Mouse (Mus musculus): ENCODE data around the gene Fbxl19. TPM values are rescaled to one million over a fixed set of nuclear protein-coding genes. Genes with fewer than 3 reads are reported as not detected.

Gene Fbxl19
- polyA plus RNA-seq, 2 experiments = 0.85 to 10.8 TPM

GRCm38 (mm10) chr7:127815954-127816821 is 71.8 kb downstream of the Fbxl19 start:
- no peak overlapping the region for H3K27ac ChIP-seq
- 42% methylated on average over 15 of the region's 15 CpGs for WGBS (ENCODE audit: insufficient replicate concordance)
- TF ChIP-seq EP300 (IDR thresholded peaks at IDR 0.05; ENCODE audit: low read depth) (no peak), CTCF (IDR thresholded peaks at IDR 0.05; ENCODE audit: low read depth) (peak; percentile 67)
- H3K4me2 ChIP-seq (ENCODE audit: low read depth) = no peak overlapping the region
- H3K27me3 ChIP-seq (ENCODE audit: control insufficient read depth, insufficient read depth, low read length) = no peaks in the 10 kb centered on the region
- no peaks in the 10 kb centered on the region for H3K36me3 ChIP-seq (replicated peaks; ENCODE audit: control insufficient read depth, insufficient read depth, low read depth)
- no peak overlapping the region for H3K4me3 ChIP-seq (ENCODE audit: insufficient read depth in 1 of 2, low read depth in 2 of 2, low read length in 2 of 2)
- ATAC-seq (ENCODE audit: insufficient read depth) (peak; percentile 31; the same call in 1 of the 2 replicates), DNase-seq (ENCODE audit: low read depth in 3 of 3, low spot score in 3 of 3) (no peak)
- no peak overlapping the region for H3K9ac ChIP-seq (replicated peaks)
- no peaks in the 10 kb centered on the region for H3K9me3 ChIP-seq (ENCODE audit: control insufficient read depth, low read length)
- H3K4me1 ChIP-seq (replicated peaks; ENCODE audit: control insufficient read depth in 2 of 2, insufficient read depth in 2 of 2, low read length in 1 of 2) = peaks cover 0 to 13% of the 10 kb centered on the region in 2 experiments; a peak in 2 of 4 replicates

GRCm38 (mm10) chr7:127817053-127817452 is 72.7 kb downstream of the Fbxl19 start:
- H3K27me3 ChIP-seq (ENCODE audit: control insufficient read depth, insufficient read depth, low read length) = no peaks in the 10 kb centered on the region
- TF ChIP-seq EP300 (IDR thresholded peaks at IDR 0.05; ENCODE audit: low read depth) (no peak), CTCF (IDR thresholded peaks at IDR 0.05; ENCODE audit: low read depth) (no peak)
- H3K4me3 ChIP-seq (ENCODE audit: insufficient read depth in 1 of 2, low read depth in 2 of 2, low read length in 2 of 2) = no peak overlapping the region
- no peak overlapping the region for H3K4me2 ChIP-seq (ENCODE audit: low read depth)
- no peaks in the 10 kb centered on the region for H3K9me3 ChIP-seq (ENCODE audit: control insufficient read depth, low read length)
- ATAC-seq (ENCODE audit: insufficient read depth) (no peak), DNase-seq (ENCODE audit: low read depth in 3 of 3, low spot score in 3 of 3) (no peak)
- WGBS (ENCODE audit: insufficient replicate concordance) = 73% methylated on average over 7 of the region's 7 CpGs
- no peak overlapping the region for H3K27ac ChIP-seq
- H3K36me3 ChIP-seq (replicated peaks; ENCODE audit: control insufficient read depth, insufficient read depth, low read depth) = no peaks in the 10 kb centered on the region
- no peak overlapping the region for H3K9ac ChIP-seq (replicated peaks)
- H3K4me1 ChIP-seq (replicated peaks; ENCODE audit: control insufficient read depth in 2 of 2, insufficient read depth in 2 of 2, low read length in 1 of 2) = peaks cover 0 to 13% of the 10 kb centered on the region in 2 experiments; a peak in 2 of 4 replicates

GRCm38 (mm10) chr7:127817776-127818175 is 73.4 kb downstream of the Fbxl19 start:
- Histone ChIP-seq H3K9me3 (ENCODE audit: control insufficient read depth, low read length) (no peaks in the 10 kb centered on the region), H3K36me3 (replicated peaks; ENCODE audit: control insufficient read depth, insufficient read depth, low read depth) (no peaks in the 10 kb centered on the region), H3K4me2 (ENCODE audit: low read depth) (no peak overlapping the region), H3K9ac (replicated peaks) (no peak overlapping the region), H3K27ac (no peak overlapping the region), H3K4me1 (replicated peaks; ENCODE audit: control insufficient read depth in 2 of 2, insufficient read depth in 2 of 2, low read length in 1 of 2) (peaks cover 0 to 13% of the 10 kb centered on the region in 2 experiments; a peak in 2 of 4 replicates), H3K27me3 (ENCODE audit: control insufficient read depth, insufficient read depth, low read length) (no peaks in the 10 kb centered on the region), H3K4me3 (ENCODE audit: insufficient read depth in 1 of 2, low read depth in 2 of 2, low read length in 2 of 2) (no peak overlapping the region)
- ATAC-seq (ENCODE audit: insufficient read depth) (no peak), DNase-seq (ENCODE audit: low read depth in 3 of 3, low spot score in 3 of 3) (no peak)
- 81% methylated on average over 5 of the region's 5 CpGs for whole genome bisulfite sequencing (ENCODE audit: insufficient replicate concordance)
- TF ChIP-seq CTCF (IDR thresholded peaks at IDR 0.05; ENCODE audit: low read depth) (no peak), EP300 (IDR thresholded peaks at IDR 0.05; ENCODE audit: low read depth) (no peak)

MicroRNA genes within 50 kb of the gene (microRNA counts, 519-probe panel; counts per million panel counts)
- microRNA mmu-miR-762 = 69.9 counts per million

Small RNAs within 50 kb of the gene (microRNA-seq; reads per million reads assigned to microRNA genes)
- not detected for gene Mir762

Other genes starting within 250 kb of the Fbxl19 start
- 3.7 TPM in 2 replicates for gene Srcap, start 232.6 kb upstream of the Fbxl19 start, polyA plus RNA-seq (2012; rRNA removed)
- gene Srcap, start 232.6 kb upstream of the Fbxl19 start, polyA plus RNA-seq (2014; fragmentation: Nextera tagmentation; extraction: Ambion mirVana) = 10.3 and 14.7 TPM in 2 replicates
- 5.2 and 6.0 TPM in 2 replicates for gene Gm42715, start 225.0 kb upstream of the Fbxl19 start, polyA plus RNA-seq (2012; rRNA removed)
- gene Gm42715, start 225.0 kb upstream of the Fbxl19 start, polyA plus RNA-seq (2014; fragmentation: Nextera tagmentation; extraction: Ambion mirVana) = 4.7 and 5.2 TPM in 2 replicates
- 0.77 and 1.0 TPM in 2 replicates for gene Tmem265, start 183.2 kb upstream of the Fbxl19 start, polyA plus RNA-seq (2012; rRNA removed)
- gene Tmem265, start 183.2 kb upstream of the Fbxl19 start, polyA plus RNA-seq (2014; fragmentation: Nextera tagmentation; extraction: Ambion mirVana) = 1.4 and 1.7 TPM in 2 replicates
- 24.9 and 27.3 TPM in 2 replicates for gene Phkg2, start 171.2 kb upstream of the Fbxl19 start, polyA plus RNA-seq (2012; rRNA removed)
- gene Phkg2, start 171.2 kb upstream of the Fbxl19 start, polyA plus RNA-seq (2014; fragmentation: Nextera tagmentation; extraction: Ambion mirVana) = 18.5 and 21.7 TPM in 2 replicates
- 4.4 and 5.4 TPM in 2 replicates for gene Ccdc189, start 155.9 kb upstream of the Fbxl19 start, polyA plus RNA-seq (2012; rRNA removed)
- 6.8 and 7.5 TPM in 2 replicates for gene Ccdc189, start 155.9 kb upstream of the Fbxl19 start, polyA plus RNA-seq (2014; fragmentation: Nextera tagmentation; extraction: Ambion mirVana)
- gene Rnf40, start 155.8 kb upstream of the Fbxl19 start, polyA plus RNA-seq (2012; rRNA removed) = 10.3 and 14.0 TPM in 2 replicates
- gene Rnf40, start 155.8 kb upstream of the Fbxl19 start, polyA plus RNA-seq (2014; fragmentation: Nextera tagmentation; extraction: Ambion mirVana) = 13.7 and 16.1 TPM in 2 replicates
- 1.6 and 1.9 TPM in 2 replicates for gene Zfp629, start 128.7 kb upstream of the Fbxl19 start, polyA plus RNA-seq (2012; rRNA removed)
- 1.4 and 2.2 TPM in 2 replicates for gene Zfp629, start 128.7 kb upstream of the Fbxl19 start, polyA plus RNA-seq (2014; fragmentation: Nextera tagmentation; extraction: Ambion mirVana)
- 11.6 and 12.5 TPM in 2 replicates for gene Bcl7c, start 35.6 kb upstream of the Fbxl19 start, polyA plus RNA-seq (2012; rRNA removed)
- gene Bcl7c, start 35.6 kb upstream of the Fbxl19 start, polyA plus RNA-seq (2014; fragmentation: Nextera tagmentation; extraction: Ambion mirVana) = 21.7 and 27.9 TPM in 2 replicates
- 2.6 and 4.3 TPM in 2 replicates for gene Ctf1, start 31.8 kb upstream of the Fbxl19 start, polyA plus RNA-seq (2012; rRNA removed)
- 1.7 and 2.5 TPM in 2 replicates for gene Ctf1, start 31.8 kb upstream of the Fbxl19 start, polyA plus RNA-seq (2014; fragmentation: Nextera tagmentation; extraction: Ambion mirVana)
- not detected in 2 replicates for gene Ctf2, start 12.4 kb upstream of the Fbxl19 start, polyA plus RNA-seq (2012; rRNA removed)
- 0.05 and 0.15 TPM in 2 replicates for gene Ctf2, start 12.4 kb upstream of the Fbxl19 start, polyA plus RNA-seq (2014; fragmentation: Nextera tagmentation; extraction: Ambion mirVana)
- gene Orai3, start 25.3 kb downstream of the Fbxl19 start, polyA plus RNA-seq (2012; rRNA removed) = 6.9 and 7.2 TPM in 2 replicates
- 3.9 and 4.9 TPM in 2 replicates for gene Orai3, start 25.3 kb downstream of the Fbxl19 start, polyA plus RNA-seq (2014; fragmentation: Nextera tagmentation; extraction: Ambion mirVana)
- 5.7 TPM in 2 replicates for gene Setd1a, start 32.1 kb downstream of the Fbxl19 start, polyA plus RNA-seq (2012; rRNA removed)
- gene Setd1a, start 32.1 kb downstream of the Fbxl19 start, polyA plus RNA-seq (2014; fragmentation: Nextera tagmentation; extraction: Ambion mirVana) = 10.5 and 12.3 TPM in 2 replicates
- gene Gm49388, start 41.1 kb downstream of the Fbxl19 start, polyA plus RNA-seq (2012; rRNA removed) = 1.2 TPM in 1 of 2 replicates, not detected in the other
- gene Gm49388, start 41.1 kb downstream of the Fbxl19 start, polyA plus RNA-seq (2014; fragmentation: Nextera tagmentation; extraction: Ambion mirVana) = not detected in 2 replicates
- gene Hsd3b7, start 56.1 kb downstream of the Fbxl19 start, polyA plus RNA-seq (2012; rRNA removed) = 44.8 and 45.5 TPM in 2 replicates
- 44.8 and 45.5 TPM in 2 replicates for gene Hsd3b7, start 56.1 kb downstream of the Fbxl19 start, polyA plus RNA-seq (2014; fragmentation: Nextera tagmentation; extraction: Ambion mirVana)
- 20.4 and 34.9 TPM in 2 replicates for gene Stx4a, start 79.8 kb downstream of the Fbxl19 start, polyA plus RNA-seq (2012; rRNA removed)
- gene Stx4a, start 79.8 kb downstream of the Fbxl19 start, polyA plus RNA-seq (2014; fragmentation: Nextera tagmentation; extraction: Ambion mirVana) = 7.2 and 8.1 TPM in 2 replicates
- 0.95 and 1.1 TPM in 2 replicates for gene Stx1b, start 80.0 kb downstream of the Fbxl19 start, polyA plus RNA-seq (2012; rRNA removed)
- gene Stx1b, start 80.0 kb downstream of the Fbxl19 start, polyA plus RNA-seq (2014; fragmentation: Nextera tagmentation; extraction: Ambion mirVana) = 0.05 and 0.21 TPM in 2 replicates
- gene Zfp646, start 131.7 kb downstream of the Fbxl19 start, polyA plus RNA-seq (2012; rRNA removed) = 5.8 and 6.7 TPM in 2 replicates
- gene Zfp646, start 131.7 kb downstream of the Fbxl19 start, polyA plus RNA-seq (2014; fragmentation: Nextera tagmentation; extraction: Ambion mirVana) = 4.6 and 5.1 TPM in 2 replicates
- gene Zfp668, start 132.3 kb downstream of the Fbxl19 start, polyA plus RNA-seq (2012; rRNA removed) = 3.0 TPM in 2 replicates
- 3.9 and 4.3 TPM in 2 replicates for gene Zfp668, start 132.3 kb downstream of the Fbxl19 start, polyA plus RNA-seq (2014; fragmentation: Nextera tagmentation; extraction: Ambion mirVana)
- gene Prss53, start 146.4 kb downstream of the Fbxl19 start, polyA plus RNA-seq (2012; rRNA removed) = 0.38 and 0.48 TPM in 2 replicates
- gene Prss53, start 146.4 kb downstream of the Fbxl19 start, polyA plus RNA-seq (2014; fragmentation: Nextera tagmentation; extraction: Ambion mirVana) = 0.05 and 0.29 TPM in 2 replicates
- gene Gm21974, start 150.9 kb downstream of the Fbxl19 start, polyA plus RNA-seq (2012; rRNA removed) = not detected in 2 replicates
- gene Gm21974, start 150.9 kb downstream of the Fbxl19 start, polyA plus RNA-seq (2014; fragmentation: Nextera tagmentation; extraction: Ambion mirVana) = not detected in 2 replicates
- gene Vkorc1, start 151.1 kb downstream of the Fbxl19 start, polyA plus RNA-seq (2012; rRNA removed) = 74.0 and 104 TPM in 2 replicates
- gene Vkorc1, start 151.1 kb downstream of the Fbxl19 start, polyA plus RNA-seq (2014; fragmentation: Nextera tagmentation; extraction: Ambion mirVana) = 107 and 116 TPM in 2 replicates
- gene Bckdk, start 159.5 kb downstream of the Fbxl19 start, polyA plus RNA-seq (2012; rRNA removed) = 28.0 and 29.7 TPM in 2 replicates
- gene Bckdk, start 159.5 kb downstream of the Fbxl19 start, polyA plus RNA-seq (2014; fragmentation: Nextera tagmentation; extraction: Ambion mirVana) = 68.3 and 76.0 TPM in 2 replicates
- gene Kat8, start 168.0 kb downstream of the Fbxl19 start, polyA plus RNA-seq (2012; rRNA removed) = 9.6 and 13.7 TPM in 2 replicates
- 15.7 and 17.6 TPM in 2 replicates for gene Kat8, start 168.0 kb downstream of the Fbxl19 start, polyA plus RNA-seq (2014; fragmentation: Nextera tagmentation; extraction: Ambion mirVana)
- 8.3 and 12.6 TPM in 2 replicates for gene Prss8, start 185.6 kb downstream of the Fbxl19 start, polyA plus RNA-seq (2012; rRNA removed)
- gene Prss8, start 185.6 kb downstream of the Fbxl19 start, polyA plus RNA-seq (2014; fragmentation: Nextera tagmentation; extraction: Ambion mirVana) = 9.8 and 10.3 TPM in 2 replicates
- gene Prss36, start 202.2 kb downstream of the Fbxl19 start, polyA plus RNA-seq (2012; rRNA removed) = 2.0 and 2.3 TPM in 2 replicates
- gene Prss36, start 202.2 kb downstream of the Fbxl19 start, polyA plus RNA-seq (2014; fragmentation: Nextera tagmentation; extraction: Ambion mirVana) = 3.0 TPM in 2 replicates
- 169 and 278 TPM in 2 replicates for gene Fus, start 222.9 kb downstream of the Fbxl19 start, polyA plus RNA-seq (2012; rRNA removed)
- gene Fus, start 222.9 kb downstream of the Fbxl19 start, polyA plus RNA-seq (2014; fragmentation: Nextera tagmentation; extraction: Ambion mirVana) = 15.8 and 17.1 TPM in 2 replicates
- 13.8 and 20.2 TPM in 2 replicates for gene Pycard, start 249.3 kb downstream of the Fbxl19 start, polyA plus RNA-seq (2012; rRNA removed)
- gene Pycard, start 249.3 kb downstream of the Fbxl19 start, polyA plus RNA-seq (2014; fragmentation: Nextera tagmentation; extraction: Ambion mirVana) = 37.1 and 39.3 TPM in 2 replicates